ENCODE assay signal across 8 mouse cellular contexts in the genomic region with DNA sequence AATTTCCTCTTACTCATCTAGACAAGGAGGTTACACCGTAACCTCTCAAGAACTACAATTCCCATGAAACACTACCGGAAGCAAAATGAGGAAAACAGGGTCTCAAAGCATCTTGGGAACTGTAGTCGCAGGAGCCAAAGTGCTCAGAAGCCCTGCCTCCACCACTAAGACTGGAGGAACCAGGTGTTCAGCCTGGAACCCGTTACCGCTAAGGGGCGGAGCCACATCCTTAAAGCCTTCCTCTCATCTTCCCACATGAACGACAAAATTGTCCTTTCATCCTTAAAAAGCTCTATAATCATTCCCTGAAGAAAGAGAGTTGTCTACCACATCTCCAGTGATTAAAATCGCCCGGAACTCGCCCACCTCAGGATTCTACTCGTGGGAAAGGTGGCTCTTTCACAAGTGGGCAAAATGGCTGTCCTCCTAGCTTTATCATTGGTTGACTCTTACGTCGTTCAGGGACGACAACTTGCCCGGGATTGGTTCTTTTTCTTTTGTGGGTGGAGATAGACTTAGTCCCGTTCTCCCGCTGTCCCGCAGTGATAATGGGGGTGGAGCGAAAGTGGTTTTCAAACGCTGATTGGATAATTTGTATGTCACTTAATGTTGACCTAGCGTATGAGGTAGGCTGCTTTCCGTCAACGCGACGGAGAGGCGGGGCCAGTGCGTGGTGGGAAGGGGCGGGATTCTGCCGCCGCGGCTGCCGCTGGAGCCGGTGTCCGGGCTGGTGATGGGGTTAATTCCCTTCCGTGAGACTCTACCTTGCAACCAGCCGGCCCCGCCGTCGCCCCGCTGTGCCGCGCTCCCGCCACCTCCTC. TPM values are rescaled to one million over a fixed set of nuclear protein-coding genes. Genes with fewer than 3 reads are reported as not detected.
A peak's percentile ranks its signal among the peaks of the same experiment; 100 is the strongest.
DNase-seq lines count a peak whose midpoint lies in the region; ATAC-seq and TF ChIP-seq lines count a peak whose summit lies in the region.

A gene (minus strand): TSS at position 407 of the 821 bp plus-strand sequence.
A gene (plus strand): TSS at position 661 of the 821 bp plus-strand sequence.

- peak within 1 kb of the TSS; percentile 94 for H3K27ac ChIP-seq in forebrain, embryonic 12.5 days
- H3K27ac ChIP-seq in heart, postnatal 0 days (ENCODE audit: low read depth) = peak within 1 kb of the TSS; percentile 97
- H3K27ac ChIP-seq in liver, embryonic 16.5 days (ENCODE audit: low read length) = peak within 1 kb of the TSS; percentile 96
- H3K27ac ChIP-seq in neural tube, embryonic 13.5 days (replicated peaks) = peak within 1 kb of the TSS; percentile 97
- peak within 1 kb of the TSS; percentile 95 for H3K27ac ChIP-seq in testis, adult 2 months (ENCODE audit: control insufficient read depth, insufficient read depth, low read depth, low read length)

- no peaks in the 10 kb centered on the region for H3K9me3 ChIP-seq in E14TG2a.4 (ENCODE audit: low read length)
- no peaks in the 10 kb centered on the region for H3K9me3 ChIP-seq in forebrain, embryonic 12.5 days
- no peaks in the 10 kb centered on the region for H3K9me3 ChIP-seq in heart, postnatal 0 days (replicated peaks; ENCODE audit: control insufficient read depth, low read length)
- no peaks in the 10 kb centered on the region for H3K9me3 ChIP-seq in liver, embryonic 16.5 days (replicated peaks; ENCODE audit: control insufficient read depth, low read length)
- H3K9me3 ChIP-seq in neural tube, embryonic 13.5 days = no peaks in the 10 kb centered on the region

- peak within 1 kb of the TSS; percentile 99 for H3K4me3 ChIP-seq in E14TG2a.4 (replicated peaks; ENCODE audit: low read length)
- H3K4me3 ChIP-seq in forebrain, embryonic 12.5 days (replicated peaks) = peak within 1 kb of the TSS; percentile 91
- H3K4me3 ChIP-seq in heart, postnatal 0 days (ENCODE audit: low read depth, low read length) = peak within 1 kb of the TSS; percentile 97
- H3K4me3 ChIP-seq in liver, embryonic 16.5 days (ENCODE audit: low read depth, low read length) = peak within 1 kb of the TSS; percentile 99
- H3K4me3 ChIP-seq in neural tube, embryonic 13.5 days = peak within 1 kb of the TSS; percentile 94
- peak within 1 kb of the TSS; percentile 90 for H3K4me3 ChIP-seq in testis, adult 2 months (ENCODE audit: control insufficient read depth, low read depth, low read length)

- H3K36me3 ChIP-seq in E14TG2a.4 (ENCODE audit: insufficient read depth, low read length) = no peaks in the 10 kb centered on the region
- no peaks in the 10 kb centered on the region for H3K36me3 ChIP-seq in forebrain, embryonic 12.5 days (replicated peaks)
- no peaks in the 10 kb centered on the region for H3K36me3 ChIP-seq in heart, postnatal 0 days (replicated peaks; ENCODE audit: control insufficient read depth, insufficient read depth, low read length)
- H3K36me3 ChIP-seq in liver, embryonic 16.5 days (ENCODE audit: control insufficient read depth, insufficient read depth) = no peaks in the 10 kb centered on the region
- H3K36me3 ChIP-seq in neural tube, embryonic 13.5 days = no peaks in the 10 kb centered on the region
- H3K36me3 ChIP-seq in testis, adult 2 months (ENCODE audit: control insufficient read depth, insufficient read depth, low read length) = no peaks in the 10 kb centered on the region

- DNase-seq in c-Kit-positive CD71-positive TER-119-positive erythroid progenitor cells, embryonic 14.5 days (ENCODE audit: low spot score) = peak; percentile 99
- DNase-seq in heart, postnatal 0 days (ENCODE audit: low spot score) = peak; percentile 100
- peak; percentile 94 to 97 for DNase-seq in kidney, postnatal 4 days

- peak; percentile 90 for TF ChIP-seq POLR2A in testis, adult 2 months (IDR thresholded peaks at IDR 0.05; ENCODE audit: control insufficient read depth, low read depth, low read length)

- TF ChIP-seq EP300 in heart, postnatal 0 days (IDR thresholded peaks at IDR 0.05; ENCODE audit: low read depth) = no peak; the same call in 1 of the 2 replicates

- peak; percentile 95 for ATAC-seq in forebrain, embryonic 12.5 days (ENCODE audit: low FRiP score)
- peak; percentile 96 for ATAC-seq in heart, postnatal 0 days (ENCODE audit: insufficient read depth, low read depth)
- peak; percentile 93 for ATAC-seq in liver, embryonic 16.5 days (ENCODE audit: low read depth)
- peak; percentile 99 for ATAC-seq in neural tube, embryonic 13.5 days (ENCODE audit: low read depth)

- peak within 1 kb of the TSS; percentile 77 for H3K4me2 ChIP-seq in forebrain, embryonic 12.5 days
- H3K4me2 ChIP-seq in heart, postnatal 0 days (ENCODE audit: low read depth, low read length) = peak within 1 kb of the TSS; percentile 94
- H3K4me2 ChIP-seq in liver, embryonic 16.5 days (ENCODE audit: low read depth, low read length) = peak within 1 kb of the TSS; percentile 74
- peak within 1 kb of the TSS; percentile 76 for H3K4me2 ChIP-seq in neural tube, embryonic 13.5 days

- H3K4me1 ChIP-seq in E14TG2a.4 (replicated peaks; ENCODE audit: low read depth, low read length) = peaks cover 75% of the 10 kb centered on the region
- H3K4me1 ChIP-seq in forebrain, embryonic 12.5 days = peaks cover 12% of the 10 kb centered on the region
- peaks cover 12% of the 10 kb centered on the region for H3K4me1 ChIP-seq in heart, postnatal 0 days (ENCODE audit: control insufficient read depth, insufficient read depth)
- H3K4me1 ChIP-seq in liver, embryonic 16.5 days (ENCODE audit: control insufficient read depth, low read depth, low read length) = peaks cover 2% of the 10 kb centered on the region
- H3K4me1 ChIP-seq in neural tube, embryonic 13.5 days (replicated peaks) = peaks cover 28% of the 10 kb centered on the region
- peaks cover 2% of the 10 kb centered on the region; the same call in 1 of the 2 replicates for H3K4me1 ChIP-seq in testis, adult 2 months (ENCODE audit: control insufficient read depth, insufficient read depth, low read length)

- no peak for TF ChIP-seq CTCF in E14TG2a.4 (conservative IDR thresholded peaks at IDR 0.05; ENCODE audit: low read length)
- no peak for TF ChIP-seq CTCF in heart, postnatal 0 days (IDR thresholded peaks at IDR 0.05; ENCODE audit: low read depth)
- no peak for TF ChIP-seq CTCF in testis, adult 2 months (IDR thresholded peaks at IDR 0.05; ENCODE audit: control insufficient read depth, insufficient read depth, insufficient replicate concordance, low read depth, low read length)

- no peaks in the 10 kb centered on the region for H3K27me3 ChIP-seq in E14TG2a.4 (ENCODE audit: insufficient read depth, low read length)
- no peaks in the 10 kb centered on the region for H3K27me3 ChIP-seq in forebrain, embryonic 12.5 days
- H3K27me3 ChIP-seq in heart, postnatal 0 days (ENCODE audit: control insufficient read depth, insufficient read depth, low read length) = no peaks in the 10 kb centered on the region
- H3K27me3 ChIP-seq in liver, embryonic 16.5 days (ENCODE audit: control insufficient read depth, insufficient read depth, low read depth, low read length) = no peaks in the 10 kb centered on the region
- H3K27me3 ChIP-seq in neural tube, embryonic 13.5 days = no peaks in the 10 kb centered on the region
- H3K27me3 ChIP-seq in testis, adult 2 months (ENCODE audit: control insufficient read depth, insufficient read depth, low read length) = no peaks in the 10 kb centered on the region

- H3K9ac ChIP-seq in forebrain, embryonic 12.5 days = peak within 1 kb of the TSS; percentile 87
- H3K9ac ChIP-seq in heart, postnatal 0 days (replicated peaks; ENCODE audit: low read depth, low read length) = peak within 1 kb of the TSS; percentile 87
- peak within 1 kb of the TSS; percentile 98 for H3K9ac ChIP-seq in liver, embryonic 16.5 days (ENCODE audit: low read depth, low read length)
- H3K9ac ChIP-seq in neural tube, embryonic 13.5 days = peak within 1 kb of the TSS; percentile 95

- WGBS in forebrain, embryonic 12.5 days = under 1% methylated on average over 43 of the region's 43 CpGs
- WGBS in heart, postnatal 0 days = under 1% methylated on average over 38 of the region's 43 CpGs
- WGBS in liver, embryonic 16.5 days (ENCODE audit: insufficient replicate concordance) = under 1% methylated on average over 43 of the region's 43 CpGs
- under 1% methylated on average over 43 of the region's 43 CpGs for WGBS in neural tube, embryonic 13.5 days

RNA-seq across cellular contexts. Expression of the first gene that starts in this region (rescaled TPM):
- polyA plus RNA-seq in forebrain, embryonic 12.5 days (2016; fragmentation: Nextera tagmentation; extraction: Ambion mirVana) = 14.6 and 15.1 TPM in 2 replicates
- total RNA-seq in heart, postnatal 0 days (2014; rRNA removed; ENCODE audit: low replicate concordance) = 2.1 and 28.1 TPM in 2 replicates
- 1.9 and 2.4 TPM in 2 replicates for polyA plus RNA-seq in heart, postnatal 0 days (2015; fragmentation: Nextera tagmentation; extraction: Ambion mirVana)
- polyA plus RNA-seq in liver, embryonic 16.5 days (2015; fragmentation: Nextera tagmentation; extraction: Ambion mirVana) = 3.4 and 3.7 TPM in 2 replicates
- 3.4 and 4.4 TPM in 2 replicates for polyA plus RNA-seq in neural tube, embryonic 13.5 days (2015; fragmentation: Nextera tagmentation; extraction: Ambion mirVana)
- polyA plus RNA-seq in testis, adult 2 months (2012; rRNA removed) = 6.4 and 7.7 TPM in 2 replicates

RNA-seq across cellular contexts. Expression of the second gene that starts in this region (rescaled TPM):
- polyA plus RNA-seq in forebrain, embryonic 12.5 days (2016; fragmentation: Nextera tagmentation; extraction: Ambion mirVana) = 98.0 and 103 TPM in 2 replicates
- 23.9 and 34.9 TPM in 2 replicates for total RNA-seq in heart, postnatal 0 days (2014; rRNA removed; ENCODE audit: low replicate concordance)
- polyA plus RNA-seq in heart, postnatal 0 days (2015; fragmentation: Nextera tagmentation; extraction: Ambion mirVana) = 35.9 and 44.4 TPM in 2 replicates
- polyA plus RNA-seq in liver, embryonic 16.5 days (2015; fragmentation: Nextera tagmentation; extraction: Ambion mirVana) = 31.5 and 33.1 TPM in 2 replicates
- 80.5 and 93.4 TPM in 2 replicates for polyA plus RNA-seq in neural tube, embryonic 13.5 days (2015; fragmentation: Nextera tagmentation; extraction: Ambion mirVana)
- 173 and 212 TPM in 2 replicates for polyA plus RNA-seq in testis, adult 2 months (2012; rRNA removed)

Comparison
In these comparisons a context has a peak if more than half of its experiments do, and no peak if none do; other contexts are left out.
1. Peak in every context shown above with its lines: DNase-seq, ATAC-seq, H3K4me3 ChIP-seq and H3K27ac ChIP-seq.